Mouse (Mus musculus) embryonic facial prominence, embryonic 12.5 days (tissue): Measurements from ENCODE around the gene Dscam. TPM values are rescaled to one million over a fixed set of nuclear protein-coding genes. Genes with fewer than 3 reads are reported as not detected.

ENCODE experiments used
- ATAC-seq: fragments of 200-750 bp; cut with Nextera tagmentation; 2 replicates; pipeline ENCODE4 v1.8.0; 2017; ENCODE audit not compliant: insufficient number of reproducible peaks, insufficient read depth, low FRiP score, low TSS enrichment
- H3K27ac ChIP-seq: fragments of 300-500 bp; sonication (generic); 2 replicates; pipeline ENCODE4 v1.5.1; 2016; ENCODE audit warnings: mild to moderate bottlenecking
- H3K27me3 ChIP-seq: fragments of 300-500 bp; sonication (generic); 2 replicates; pipeline ENCODE4 v1.6.1; 2016; ENCODE audit warnings: mild to moderate bottlenecking, moderate library complexity
- H3K36me3 ChIP-seq: fragments of 300-500 bp; sonication (generic); 2 replicates; pipeline ENCODE4 v1.6.1; 2016; ENCODE audit warnings: mild to moderate bottlenecking
- H3K4me1 ChIP-seq: fragments of 300-500 bp; sonication (generic); 2 replicates; pipeline ENCODE4 v1.6.1; 2016
- H3K4me2 ChIP-seq: fragments of 300-500 bp; sonication (generic); replicated peaks from 2 replicates; pipeline ENCODE4 v1.6.1; 2016; ENCODE audit warnings: mild to moderate bottlenecking, moderate library complexity
- H3K4me3 ChIP-seq: fragments of 300-500 bp; sonication (generic); 2 replicates; pipeline ENCODE4 v1.5.1; 2016; ENCODE audit warnings: mild to moderate bottlenecking
- H3K9ac ChIP-seq: fragments of 300-500 bp; sonication (generic); 2 replicates; pipeline ENCODE4 v1.6.1; 2016; ENCODE audit warnings: mild to moderate bottlenecking, moderate library complexity
- H3K9me3 ChIP-seq: fragments of 300-500 bp; sonication (generic); 2 replicates; pipeline ENCODE4 v1.6.1; 2016; ENCODE audit warnings: mild to moderate bottlenecking, moderate library complexity
- WGBS: fragments of 180-500 bp; shearing (Covaris S2); methylation state at CpG from one replicate; pipeline ENCODE4 v1.1.7; 2016; 5-methylcytosine and 5-hydroxymethylcytosine counted together
- polyA plus RNA-seq: library from polyadenylated mRNA; unstranded; fragments of >200 nt; fragmentation: Nextera tagmentation; extraction: Ambion mirVana; gene quantifications from 2 replicates; pipeline ENCODE4 v1.2.1, GENCODE M21; 2016

Gene Dscam
- polyA plus RNA-seq, 1 experiment from 2014 or later: 0.42 TPM

DNA sequence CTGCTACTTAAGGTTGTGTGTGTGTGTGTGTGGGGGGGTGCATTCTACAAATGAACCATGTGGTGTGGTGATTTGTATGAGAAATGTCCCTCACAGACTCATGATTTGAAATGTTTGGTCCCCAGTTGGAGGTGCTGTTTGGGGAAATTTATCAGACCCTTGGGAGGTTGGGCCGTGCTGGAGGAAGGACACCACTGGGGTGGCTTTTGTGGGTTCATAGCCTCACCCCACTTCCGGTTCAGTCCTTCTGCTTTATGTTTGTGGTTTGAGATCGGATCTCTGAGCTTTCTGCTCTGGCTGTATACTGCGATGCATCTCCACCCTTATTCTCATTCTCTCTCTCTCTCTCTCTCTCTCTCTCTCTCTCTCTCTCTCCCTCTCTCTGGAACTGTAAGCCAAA is 516.5 kb downstream of the Dscam start:
- ATAC-seq: no peak
- no peaks in the 10 kb centered on the region for H3K4me1 ChIP-seq
- H3K9me3 ChIP-seq: no peaks in the 10 kb centered on the region
- H3K27ac ChIP-seq: no peak overlapping the region
- no peak overlapping the region for H3K4me3 ChIP-seq
- WGBS: 87% methylated on average over 4 of the region's 4 CpGs
- no peak overlapping the region for H3K4me2 ChIP-seq
- H3K36me3 ChIP-seq: no peaks in the 10 kb centered on the region
- H3K9ac ChIP-seq: no peak overlapping the region
- no peaks in the 10 kb centered on the region for H3K27me3 ChIP-seq

DNA sequence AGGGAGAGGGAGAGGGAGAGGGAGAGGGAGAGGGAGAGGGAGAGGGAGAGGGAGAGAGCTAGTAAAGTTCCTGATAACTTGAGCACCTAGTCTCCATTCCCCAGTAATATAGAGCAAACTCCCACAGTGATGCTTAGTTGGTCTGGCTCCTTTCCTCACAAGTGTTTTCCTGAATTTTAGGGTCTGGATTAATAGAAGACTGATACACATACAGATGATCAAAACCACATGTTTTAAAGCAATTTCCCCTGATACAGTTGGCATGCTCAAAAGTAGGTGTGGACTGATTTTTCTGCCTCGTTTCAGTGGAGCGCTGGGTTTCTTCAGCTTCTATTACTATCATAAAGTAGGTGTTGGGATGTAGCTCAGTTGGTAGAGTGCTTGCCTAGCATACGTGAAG is 519.1 kb downstream of the Dscam start:
- H3K9ac ChIP-seq: no peak overlapping the region
- no peaks in the 10 kb centered on the region for H3K36me3 ChIP-seq
- H3K27ac ChIP-seq: no peak overlapping the region
- H3K4me3 ChIP-seq: no peak overlapping the region
- no peaks in the 10 kb centered on the region for H3K27me3 ChIP-seq
- H3K9me3 ChIP-seq: no peaks in the 10 kb centered on the region
- ATAC-seq: no peak
- no peak overlapping the region for H3K4me2 ChIP-seq
- H3K4me1 ChIP-seq: no peaks in the 10 kb centered on the region
- WGBS: 73% methylated on average over 3 of the region's 3 CpGs

DNA sequence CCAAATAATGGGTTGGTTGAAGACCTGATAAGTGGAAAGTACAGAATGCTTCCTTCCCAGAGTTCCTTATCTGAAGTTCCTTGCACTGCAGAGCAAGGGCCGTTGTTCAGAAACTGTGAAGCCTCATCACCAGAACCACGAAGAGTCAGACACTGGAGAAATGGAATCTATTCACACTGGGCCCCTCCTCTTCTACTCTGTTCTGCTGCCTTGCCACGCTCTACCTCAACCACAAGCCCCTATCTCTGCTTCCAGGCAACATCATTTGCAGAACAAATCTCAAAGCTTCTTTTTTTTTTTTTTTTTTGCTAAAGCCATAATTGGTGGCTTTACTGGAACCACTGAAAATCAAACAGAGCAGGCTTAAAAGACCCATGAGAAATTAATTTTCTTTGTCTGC is 530.5 kb downstream of the Dscam start:
- no peak for ATAC-seq
- Histone ChIP-seq H3K9me3 (no peaks in the 10 kb centered on the region), H3K27ac (no peak overlapping the region), H3K27me3 (no peaks in the 10 kb centered on the region), H3K4me3 (no peak overlapping the region), H3K9ac (no peak overlapping the region), H3K4me2 (no peak overlapping the region), H3K36me3 (no peaks in the 10 kb centered on the region), H3K4me1 (no peaks in the 10 kb centered on the region)
- 75% methylated on average over 3 of the region's 3 CpGs for WGBS

DNA sequence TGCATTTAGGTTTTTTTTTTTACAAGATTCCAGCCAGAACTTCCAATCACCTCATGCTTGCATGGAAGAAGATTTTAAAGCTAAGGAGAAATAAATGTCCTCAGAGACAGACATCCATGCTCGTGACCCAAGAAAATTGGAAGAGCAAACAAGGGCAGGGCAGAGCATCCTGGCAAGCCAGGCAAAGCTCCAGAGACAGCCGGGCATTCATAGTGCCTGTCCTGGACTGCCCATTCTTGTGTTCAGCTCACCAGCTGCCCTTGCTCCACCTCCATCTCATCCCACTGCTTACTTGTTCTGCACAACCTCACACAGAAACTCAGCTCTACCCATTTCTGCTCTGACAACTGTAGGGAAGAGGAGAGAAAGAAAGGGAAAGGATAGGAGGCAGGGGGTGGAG is 534.6 kb downstream of the Dscam start:
- Histone ChIP-seq H3K4me1 (no peaks in the 10 kb centered on the region), H3K9me3 (no peaks in the 10 kb centered on the region), H3K27me3 (no peaks in the 10 kb centered on the region), H3K9ac (no peak overlapping the region), H3K36me3 (no peaks in the 10 kb centered on the region), H3K27ac (no peak overlapping the region), H3K4me3 (no peak overlapping the region), H3K4me2 (no peak overlapping the region)
- ATAC-seq: no peak
- WGBS: 72% methylated on average over 2 of the region's 2 CpGs

DNA sequence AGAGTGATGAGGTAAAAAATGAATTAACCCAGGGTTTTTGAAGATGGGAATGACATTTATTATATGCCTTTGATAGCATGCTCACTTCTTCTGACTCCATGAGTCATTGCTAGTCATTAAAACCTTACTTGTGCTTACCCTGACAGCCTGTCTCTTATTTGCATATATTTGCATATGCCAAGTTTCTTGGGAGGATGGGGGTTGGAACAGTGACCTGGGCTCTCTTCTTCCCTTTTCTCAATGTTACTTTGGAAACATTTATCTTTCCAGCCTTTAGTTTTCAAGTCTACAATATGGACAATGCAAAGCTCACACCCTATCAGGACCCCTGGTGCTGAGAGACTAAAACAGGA is 535.8 kb downstream of the Dscam start:
- no peak overlapping the region for H3K4me3 ChIP-seq
- no peaks in the 10 kb centered on the region for H3K36me3 ChIP-seq
- no peak overlapping the region for H3K4me2 ChIP-seq
- H3K27ac ChIP-seq: no peak overlapping the region
- no peak overlapping the region for H3K9ac ChIP-seq
- no peaks in the 10 kb centered on the region for H3K4me1 ChIP-seq
- ATAC-seq: no peak
- H3K27me3 ChIP-seq: no peaks in the 10 kb centered on the region
- no peaks in the 10 kb centered on the region for H3K9me3 ChIP-seq

DNA sequence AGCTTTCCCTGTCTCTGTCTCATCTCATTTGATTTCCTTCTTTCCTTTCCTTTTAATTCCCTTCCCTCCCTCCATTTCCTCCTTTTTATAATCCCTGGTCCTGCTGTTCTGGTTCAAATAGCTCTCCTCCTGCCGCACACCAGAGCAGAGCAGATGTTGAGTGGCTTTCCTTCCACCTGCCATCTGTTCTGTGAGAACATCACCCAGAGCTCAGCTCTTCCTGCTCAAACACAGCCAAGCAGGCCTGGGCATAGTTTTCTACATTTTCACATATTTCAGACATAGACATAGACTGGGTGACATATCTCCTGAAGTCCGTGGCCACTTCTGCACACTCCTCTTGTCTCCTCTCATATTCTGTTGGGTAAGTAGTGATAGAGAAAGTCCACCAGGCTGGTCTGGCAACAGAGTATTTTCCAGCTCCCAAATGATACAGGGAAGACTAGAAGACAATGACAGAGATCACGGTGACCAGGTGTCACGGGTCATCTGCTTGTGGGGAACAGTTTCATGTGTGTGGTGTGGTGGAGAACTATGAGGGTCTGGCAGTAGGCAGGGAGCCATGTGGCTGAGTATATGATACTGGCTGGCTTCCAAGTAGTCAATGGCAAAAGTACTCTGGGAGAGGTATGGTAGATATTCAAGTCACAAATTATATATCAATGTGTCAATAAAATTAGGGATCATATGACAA is 536.3 kb downstream of the Dscam start:
- H3K36me3 ChIP-seq: no peaks in the 10 kb centered on the region
- no peaks in the 10 kb centered on the region for H3K9me3 ChIP-seq
- no peak overlapping the region for H3K4me2 ChIP-seq
- no peaks in the 10 kb centered on the region for H3K27me3 ChIP-seq
- no peak overlapping the region for H3K9ac ChIP-seq
- no peak overlapping the region for H3K27ac ChIP-seq
- no peak overlapping the region for H3K4me3 ChIP-seq
- no peak for ATAC-seq
- no peaks in the 10 kb centered on the region for H3K4me1 ChIP-seq
- 77% methylated on average over 4 of the region's 4 CpGs for WGBS

DNA sequence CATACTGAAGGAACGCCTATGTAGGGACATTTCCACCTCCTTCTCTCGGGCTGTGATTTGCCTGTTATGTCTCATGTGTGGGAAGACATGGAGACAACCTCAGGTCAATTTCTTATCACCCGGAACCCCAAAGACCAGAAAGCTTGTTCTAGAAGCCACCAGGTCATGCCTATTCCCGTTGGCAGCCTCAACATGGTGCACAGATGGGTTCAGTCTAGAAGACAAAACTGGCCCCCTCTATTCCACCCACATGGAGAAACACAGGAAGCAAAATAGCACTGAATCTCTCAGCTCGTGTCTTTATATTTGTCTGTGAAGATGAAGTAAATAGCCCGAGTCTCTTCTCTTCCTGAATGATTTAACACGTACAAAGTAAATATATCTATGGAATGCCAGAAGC is 540.3 kb downstream of the Dscam start:
- H3K4me3 ChIP-seq: no peak overlapping the region
- no peak overlapping the region for H3K27ac ChIP-seq
- no peak for ATAC-seq
- no peaks in the 10 kb centered on the region for H3K27me3 ChIP-seq
- H3K9me3 ChIP-seq: no peaks in the 10 kb centered on the region
- no peaks in the 10 kb centered on the region for H3K36me3 ChIP-seq
- no peak overlapping the region for H3K9ac ChIP-seq
- no peak overlapping the region for H3K4me2 ChIP-seq
- 77% methylated on average over 7 of the region's 7 CpGs for WGBS
- no peaks in the 10 kb centered on the region for H3K4me1 ChIP-seq

DNA sequence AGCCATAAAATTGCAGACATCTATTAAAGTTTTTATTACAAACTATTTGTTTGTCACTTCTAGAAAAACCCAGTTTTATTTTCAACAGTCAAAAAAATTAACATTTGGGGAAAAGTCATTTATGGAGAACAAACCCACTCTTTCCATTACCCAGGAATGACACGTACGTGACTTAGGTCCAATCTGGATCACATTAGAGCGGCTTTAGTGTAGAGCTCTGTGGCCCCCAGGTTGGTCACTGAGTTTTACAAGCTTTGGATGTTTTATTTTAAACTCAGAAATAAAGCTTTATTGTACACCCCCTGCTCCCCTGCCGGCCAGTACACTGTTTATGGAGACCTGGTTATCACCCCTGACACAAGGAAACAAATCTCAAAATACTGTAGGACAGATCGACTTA is 540.9 kb downstream of the Dscam start:
- H3K4me2 ChIP-seq: no peak overlapping the region
- H3K27ac ChIP-seq: no peak overlapping the region
- H3K9ac ChIP-seq: no peak overlapping the region
- no peak for ATAC-seq
- no peaks in the 10 kb centered on the region for H3K27me3 ChIP-seq
- no peaks in the 10 kb centered on the region for H3K4me1 ChIP-seq
- no peaks in the 10 kb centered on the region for H3K9me3 ChIP-seq
- H3K4me3 ChIP-seq: no peak overlapping the region
- 69% methylated on average over 5 of the region's 5 CpGs for WGBS
- H3K36me3 ChIP-seq: no peaks in the 10 kb centered on the region

DNA sequence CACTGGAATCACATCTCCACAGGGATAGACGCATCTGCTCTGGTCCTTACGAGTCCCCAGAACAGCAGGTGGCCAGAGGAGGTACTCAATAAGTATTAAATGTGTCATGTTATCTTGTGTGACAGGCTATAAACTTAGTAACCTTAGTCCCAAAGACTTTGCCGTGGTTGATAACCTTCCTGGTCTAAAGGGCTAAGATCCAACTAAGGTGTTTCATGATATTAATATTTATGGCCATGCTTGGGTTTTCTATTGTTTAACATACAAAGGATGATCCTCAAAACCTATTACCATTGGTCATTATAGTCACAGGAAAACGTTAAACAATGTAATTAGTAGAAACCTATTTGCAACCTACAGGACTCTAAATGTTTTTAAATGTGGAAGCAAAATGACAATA is 545.1 kb downstream of the Dscam start:
- Histone ChIP-seq H3K27ac (no peak overlapping the region), H3K36me3 (no peaks in the 10 kb centered on the region), H3K4me2 (no peak overlapping the region), H3K9ac (no peak overlapping the region), H3K27me3 (no peaks in the 10 kb centered on the region), H3K4me3 (no peak overlapping the region), H3K4me1 (no peaks in the 10 kb centered on the region), H3K9me3 (no peaks in the 10 kb centered on the region)
- no peak for ATAC-seq
- WGBS: 71% methylated on average over 4 of the region's 4 CpGs

DNA sequence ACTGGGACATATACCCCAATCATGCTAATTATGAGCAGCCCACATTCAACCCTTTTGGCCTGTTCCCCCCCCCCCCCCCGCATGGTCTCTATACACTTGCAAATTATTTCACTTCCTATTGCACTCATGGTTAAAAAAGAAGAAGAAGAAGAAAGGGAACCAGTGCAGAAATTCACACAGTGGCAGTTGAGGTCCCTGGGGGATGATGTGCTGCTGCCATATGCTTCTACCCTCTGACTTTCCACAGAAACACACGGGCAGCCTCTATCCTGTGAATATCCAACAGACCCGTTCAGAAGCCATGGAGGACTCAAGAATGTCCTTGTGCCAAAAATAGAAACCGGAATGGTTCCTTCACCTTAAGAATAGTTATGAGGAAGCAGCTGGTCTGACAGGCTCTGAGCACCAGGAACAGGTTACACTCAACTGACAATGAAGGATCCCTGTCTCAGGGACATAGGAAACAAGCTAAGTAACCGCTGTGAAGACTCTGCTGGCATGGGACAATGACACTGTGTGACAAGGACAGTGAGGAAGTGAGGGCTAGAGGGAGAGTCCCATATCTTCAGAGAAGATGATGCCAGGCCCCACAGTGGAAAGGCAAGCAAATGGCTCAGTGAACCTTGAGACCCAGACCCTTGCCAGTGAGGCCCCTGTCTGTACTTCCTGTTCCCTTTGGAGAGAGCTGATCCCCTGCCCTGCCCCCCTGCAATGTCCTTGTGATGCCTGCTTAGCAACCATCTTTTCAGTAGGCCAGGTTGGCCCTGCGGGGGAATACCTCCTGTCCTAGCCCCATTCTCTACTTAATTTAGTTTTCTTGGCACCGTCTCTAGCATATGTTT is 545.8 kb downstream of the Dscam start:
- no peaks in the 10 kb centered on the region for H3K9me3 ChIP-seq
- no peak overlapping the region for H3K27ac ChIP-seq
- no peak overlapping the region for H3K9ac ChIP-seq
- H3K4me2 ChIP-seq: no peak overlapping the region
- 82% methylated on average over 7 of the region's 7 CpGs for WGBS
- ATAC-seq: no peak
- no peaks in the 10 kb centered on the region for H3K4me1 ChIP-seq
- no peaks in the 10 kb centered on the region for H3K27me3 ChIP-seq
- no peaks in the 10 kb centered on the region for H3K36me3 ChIP-seq
- no peak overlapping the region for H3K4me3 ChIP-seq

DNA sequence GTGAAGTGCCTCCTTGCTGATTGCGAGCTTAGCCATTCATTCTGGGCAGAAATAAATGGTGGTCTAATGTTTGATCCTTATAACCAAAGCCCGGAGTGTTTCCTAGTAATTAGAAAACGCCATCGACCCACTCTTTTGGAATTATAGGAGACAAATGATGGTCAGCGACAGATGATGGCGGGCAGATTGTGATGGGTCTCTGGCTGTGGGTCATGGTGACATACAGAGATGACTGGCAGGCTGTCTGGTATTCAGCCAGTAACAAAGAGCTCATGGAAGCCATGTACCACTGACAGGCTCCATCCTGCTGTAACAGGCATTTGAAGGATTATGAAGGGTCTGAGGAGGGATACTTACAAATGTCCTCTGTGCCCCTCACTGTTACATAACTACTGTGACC is 549.7 kb downstream of the Dscam start:
- H3K4me3 ChIP-seq: no peak overlapping the region
- H3K27ac ChIP-seq: no peak overlapping the region
- H3K36me3 ChIP-seq: no peaks in the 10 kb centered on the region
- H3K4me2 ChIP-seq: no peak overlapping the region
- H3K9me3 ChIP-seq: no peaks in the 10 kb centered on the region
- WGBS: 91% methylated on average over 6 of the region's 6 CpGs
- ATAC-seq: no peak
- peaks cover 4% of the 10 kb centered on the region; the same call in 1 of the 2 replicates for H3K4me1 ChIP-seq
- H3K9ac ChIP-seq: no peak overlapping the region
- no peaks in the 10 kb centered on the region for H3K27me3 ChIP-seq

DNA sequence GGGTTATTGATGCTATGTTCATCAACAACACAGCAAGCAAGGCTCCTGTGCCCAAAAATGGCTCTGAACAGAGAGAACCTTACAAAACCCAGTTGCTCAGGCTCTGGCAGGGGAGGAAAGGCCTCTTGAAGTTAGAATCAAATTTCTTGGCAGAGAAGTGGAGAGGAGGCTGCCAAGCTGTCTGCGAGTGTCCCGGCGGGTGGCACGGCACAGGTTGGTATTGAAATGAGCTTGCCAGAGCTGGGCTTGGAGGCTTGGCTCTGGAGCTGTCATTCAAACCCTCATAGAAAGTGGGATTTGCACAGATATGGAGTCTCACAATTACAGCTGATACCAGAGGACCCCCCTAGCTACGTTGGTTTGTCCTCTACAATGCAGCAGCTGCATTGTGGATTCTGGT is 550.1 kb downstream of the Dscam start:
- WGBS: 88% methylated on average over 5 of the region's 5 CpGs

More for the DNA sequence above, 550.1 kb downstream of the Dscam start:
- ATAC-seq: no peak
- Histone ChIP-seq H3K36me3 (no peaks in the 10 kb centered on the region), H3K4me1 (peaks cover 4% of the 10 kb centered on the region; the same call in 1 of the 2 replicates), H3K4me3 (no peak overlapping the region), H3K27me3 (no peaks in the 10 kb centered on the region), H3K4me2 (no peak overlapping the region), H3K27ac (no peak overlapping the region), H3K9ac (no peak overlapping the region), H3K9me3 (no peaks in the 10 kb centered on the region)
